Mouse (Mus musculus) small intestine, adult 2 months (tissue): ENCODE results near the gene Rplp0. TPM values are rescaled to one million over a fixed set of nuclear protein-coding genes. Genes with fewer than 3 reads are reported as not detected.

Source experiments
- H3K27ac ChIP-seq: fragments of 200-500 bp; 2 replicates; pipeline ENCODE4 v1.5.1; 2012; ENCODE audit warnings: low read depth, low read length, control low read depth, inconsistent platforms; ENCODE audit not compliant: insufficient read depth
- H3K27me3 ChIP-seq: fragments of 200-500 bp; 2 replicates; pipeline ENCODE4 v1.6.1; 2012; ENCODE audit warnings: mild to moderate bottlenecking, moderate library complexity, low read length, inconsistent platforms; ENCODE audit not compliant: control insufficient read depth, insufficient read depth
- H3K36me3 ChIP-seq: fragments of 200-500 bp; 2 replicates; pipeline ENCODE4 v1.6.1; 2012; ENCODE audit warnings: mild to moderate bottlenecking, low read length, control low read depth, inconsistent platforms; ENCODE audit not compliant: control insufficient read depth, insufficient read depth
- H3K4me1 ChIP-seq: fragments of 200-500 bp; 2 replicates; pipeline ENCODE4 v1.6.1; 2012; ENCODE audit warnings: low read length, inconsistent platforms, mixed read lengths; ENCODE audit not compliant: control insufficient read depth, insufficient read depth, insufficient read length
- H3K4me3 ChIP-seq: fragments of 200-500 bp; 2 replicates; pipeline ENCODE4 v1.5.1; 2012; ENCODE audit warnings: low read depth, mild to moderate bottlenecking, control low read depth, inconsistent platforms, low read length, moderate library complexity
- CTCF ChIP-seq: fragments of 200-500 bp; IDR thresholded peaks from 2 replicates; pipeline ENCODE4 v1.5.1; 2012; ENCODE audit warnings: low read depth, mild to moderate bottlenecking, control low read depth, inconsistent platforms, low read length, moderate library complexity, mixed read lengths; ENCODE audit not compliant: insufficient replicate concordance, insufficient read length; ENCODE audit errors: extremely low read depth
- POLR2A ChIP-seq: fragments of 200-500 bp; IDR thresholded peaks from 2 replicates; pipeline ENCODE4 v1.6.1; 2012; ENCODE audit warnings: low read depth, mild to moderate bottlenecking, control low read depth, inconsistent platforms, low read length, moderate library complexity
- WGBS: fragments of 180-500 bp; shearing (Covaris S2); methylation state at CpG from one replicate; pipeline ENCODE4 v1.1.7; 2018; 5-methylcytosine and 5-hydroxymethylcytosine counted together
- polyA plus RNA-seq: library from polyadenylated mRNA; depleted of rRNA; stranded (reverse); fragments of >200 nt; gene quantifications from 2 replicates; pipeline ENCODE4 v1.2.3, GENCODE M21; 2012; rRNA removed

The Rplp0 gene
- polyA plus RNA-seq = 1,193 and 2,017 TPM in 2 replicates

DNA sequence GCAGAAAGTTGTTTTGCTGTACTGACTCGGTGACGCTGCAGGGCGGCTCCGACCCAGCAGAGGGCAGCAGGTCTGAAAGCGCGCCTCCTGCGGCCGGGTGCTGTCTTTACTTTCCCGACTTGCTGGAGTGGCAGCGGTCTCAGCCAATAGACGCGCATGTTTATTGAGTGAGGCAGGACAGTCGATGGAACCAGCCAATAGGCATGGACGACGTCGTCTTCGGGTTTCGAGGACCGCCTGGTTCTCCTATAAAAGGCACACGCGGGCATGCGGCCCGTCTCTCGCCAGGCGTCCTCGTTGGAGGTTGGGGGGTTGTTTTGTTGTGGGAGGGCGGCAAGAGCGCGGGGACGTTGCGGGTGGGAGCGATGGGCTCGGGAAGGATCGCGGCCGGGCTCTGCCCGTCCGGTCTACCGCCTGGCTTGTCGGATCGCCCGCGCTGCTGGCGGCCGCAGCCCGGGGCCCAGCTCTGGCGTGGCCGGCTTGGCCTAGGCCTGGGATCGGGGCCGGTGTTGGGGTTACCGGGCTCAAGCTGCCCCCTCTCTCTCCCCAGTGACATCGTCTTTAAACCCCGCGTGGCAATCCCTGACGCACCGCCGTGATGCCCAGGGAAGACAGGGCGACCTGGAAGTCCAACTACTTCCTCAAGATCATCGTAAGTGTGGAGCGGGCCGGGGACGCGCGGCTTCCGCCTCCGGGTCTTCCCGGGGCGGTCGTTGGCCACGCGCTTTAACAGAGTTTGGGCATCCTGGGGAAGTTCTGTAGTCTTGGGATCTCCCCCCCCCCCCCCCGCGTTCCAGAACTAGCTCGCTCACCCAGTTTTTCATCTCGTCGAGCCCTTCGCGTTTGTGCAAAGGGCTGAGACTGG is at the start of gene Rplp0:
Rplp0 (plus strand) TSS at position 231 of the 865 bp plus-strand sequence.
- Histone ChIP-seq H3K27ac (peak within 1 kb of the TSS; percentile 41), H3K4me1 (peaks cover 5% of the 10 kb centered on the region; the same call in 1 of the 2 replicates), H3K27me3 (no peaks in the 10 kb centered on the region), H3K36me3 (peaks cover 37% of the 10 kb centered on the region), H3K4me3 (peak within 1 kb of the TSS; percentile 91)
- TF ChIP-seq CTCF = peak; percentile 99
- TF ChIP-seq POLR2A = peak; percentile 99
- under 1% methylated on average over 78 of the region's 78 CpGs for WGBS

DNA sequence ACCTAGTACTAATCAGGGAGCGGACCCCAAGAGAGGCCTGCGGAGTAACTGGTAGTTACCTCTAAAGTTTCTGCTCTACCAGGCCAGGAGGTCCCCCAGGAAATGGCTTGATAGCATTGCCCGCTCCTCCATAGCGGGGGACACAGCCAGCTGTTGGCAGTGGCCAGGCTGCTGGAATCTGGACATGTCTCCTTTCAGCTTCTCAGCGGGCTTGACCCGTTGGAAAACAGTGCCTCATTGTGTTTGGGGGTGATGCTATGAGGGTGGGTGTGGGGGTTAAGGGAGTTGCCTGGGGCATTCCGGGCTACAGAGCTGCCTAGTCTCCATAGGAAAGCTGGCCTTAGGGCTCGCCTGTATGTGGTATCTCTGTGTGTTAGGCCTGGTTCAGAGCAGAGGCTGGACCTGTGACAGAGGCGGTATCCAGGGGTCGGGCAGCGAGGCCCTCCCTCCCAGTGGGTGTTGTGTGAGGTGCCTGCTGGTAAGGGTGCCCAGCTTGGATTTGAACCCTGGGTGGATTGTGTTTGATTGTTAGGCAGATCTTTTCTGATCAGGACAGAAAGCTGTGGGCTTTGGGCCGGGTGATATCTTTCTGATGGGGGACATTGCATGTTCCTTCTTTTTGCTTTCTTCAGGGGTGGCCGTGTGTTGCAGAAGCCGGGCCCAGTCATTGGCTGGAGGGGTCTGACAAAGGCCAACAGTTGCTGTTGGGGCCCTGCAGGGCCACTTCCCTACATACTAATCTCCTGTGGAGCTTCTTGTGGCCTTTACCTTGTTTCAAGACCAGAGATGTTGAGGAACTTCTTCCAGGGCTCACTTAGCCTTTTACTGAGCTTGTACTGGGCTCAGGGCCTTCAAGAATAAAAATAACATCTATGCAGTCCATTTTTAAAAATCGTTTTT is 49.2 kb upstream of the Rplp0 start:
- no peaks in the 10 kb centered on the region for H3K36me3 ChIP-seq
- TF ChIP-seq CTCF = no peak
- no peak for TF ChIP-seq POLR2A
- H3K4me1 ChIP-seq = peaks cover 17% of the 10 kb centered on the region
- peak overlapping the region; percentile 54 for H3K27ac ChIP-seq
- H3K27me3 ChIP-seq = no peaks in the 10 kb centered on the region
- WGBS = 78% methylated on average over 15 of the region's 15 CpGs
- no peak overlapping the region; the same call in 1 of the 2 replicates for H3K4me3 ChIP-seq

- H3K27ac ChIP-seq = no peak overlapping the region
- WGBS = 91% methylated on average over 7 of the region's 7 CpGs
- no peak overlapping the region for H3K4me3 ChIP-seq
- H3K27me3 ChIP-seq = no peaks in the 10 kb centered on the region
- peaks cover under 1% of the 10 kb centered on the region; the same call in 1 of the 2 replicates for H3K36me3 ChIP-seq
- H3K4me1 ChIP-seq = peaks cover 19% of the 10 kb centered on the region
- TF ChIP-seq POLR2A (no peak), CTCF (no peak)
These were observed 46.9 kb upstream of the Rplp0 start for GRCm38 (mm10) chr5:115512375-115512774.

DNA sequence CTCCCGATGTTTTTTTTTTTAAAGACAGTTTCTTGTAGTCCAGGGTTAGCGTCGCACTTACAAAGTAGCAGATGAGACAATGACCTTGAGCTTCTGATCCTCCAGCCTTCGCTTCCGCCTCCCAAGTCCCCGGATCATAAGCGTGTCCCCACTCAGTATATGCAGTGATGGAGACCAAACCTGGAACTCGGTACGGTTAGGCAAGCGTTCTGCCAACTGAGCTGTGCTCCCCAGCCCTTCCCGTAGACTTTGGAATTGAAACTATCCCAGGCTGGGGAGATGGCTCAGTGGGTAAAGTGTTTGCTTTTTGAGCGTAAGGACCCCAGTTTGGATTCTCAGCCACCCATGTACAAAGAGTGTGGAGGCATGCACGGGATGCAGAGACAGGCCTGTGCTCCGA is 46.0 kb upstream of the Rplp0 start:
- no peaks in the 10 kb centered on the region for H3K27me3 ChIP-seq
- no peak for TF ChIP-seq CTCF
- TF ChIP-seq POLR2A = no peak
- 90% methylated on average over 14 of the region's 14 CpGs for WGBS
- H3K27ac ChIP-seq = no peak overlapping the region
- peaks cover 20% of the 10 kb centered on the region for H3K4me1 ChIP-seq
- peaks cover 3% of the 10 kb centered on the region for H3K36me3 ChIP-seq
- no peak overlapping the region for H3K4me3 ChIP-seq

DNA sequence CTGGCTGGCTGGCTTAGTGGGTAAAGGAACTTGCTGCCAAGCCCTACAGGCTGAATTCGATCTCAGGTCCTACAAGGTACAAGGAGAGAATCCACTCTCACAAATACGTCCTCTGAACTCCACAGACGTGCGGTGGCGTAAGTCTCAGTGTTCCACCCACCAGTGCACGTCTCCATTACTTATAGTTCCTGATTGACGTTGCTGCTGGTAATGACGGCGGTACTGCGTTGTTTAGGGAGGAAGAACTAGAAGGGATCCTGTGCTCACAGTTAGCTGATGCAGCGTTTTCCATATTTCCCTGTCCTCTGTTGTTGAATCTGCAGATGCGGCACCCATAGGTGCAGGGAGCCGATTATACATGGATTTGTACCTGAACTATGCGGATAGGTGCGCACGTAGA is 45.5 kb upstream of the Rplp0 start:
- Histone ChIP-seq H3K36me3 (peaks cover 4% of the 10 kb centered on the region), H3K4me3 (no peak overlapping the region), H3K27ac (no peak overlapping the region), H3K27me3 (no peaks in the 10 kb centered on the region), H3K4me1 (peaks cover 17% of the 10 kb centered on the region)
- WGBS = 94% methylated on average over 16 of the region's 16 CpGs
- TF ChIP-seq POLR2A = no peak
- TF ChIP-seq CTCF = no peak

- H3K27me3 ChIP-seq = no peaks in the 10 kb centered on the region
- H3K4me3 ChIP-seq = no peak overlapping the region
- H3K4me1 ChIP-seq = peaks cover 16% of the 10 kb centered on the region
- TF ChIP-seq CTCF (no peak), POLR2A (no peak)
- H3K36me3 ChIP-seq = peaks cover 4% of the 10 kb centered on the region
- peak overlapping the region; percentile 64 for H3K27ac ChIP-seq
- WGBS = 72% methylated on average over 6 of the region's 6 CpGs
These were observed 44.9 kb upstream of the Rplp0 start for GRCm38 (mm10) chr5:115514346-115514745.
